Mouse (Mus musculus): ENCODE results near the gene Trex2. TPM values are rescaled to one million over a fixed set of nuclear protein-coding genes. Genes with fewer than 3 reads are reported as not detected.
"Not testable (repeated sequence)": the region's sequence is repeated elsewhere in the genome, so short reads cannot be mapped to it uniquely, and the experiment has no call there.

Trex2 gene
- total RNA-seq, 2 experiments from 2014 or later, result not detected

DNA sequence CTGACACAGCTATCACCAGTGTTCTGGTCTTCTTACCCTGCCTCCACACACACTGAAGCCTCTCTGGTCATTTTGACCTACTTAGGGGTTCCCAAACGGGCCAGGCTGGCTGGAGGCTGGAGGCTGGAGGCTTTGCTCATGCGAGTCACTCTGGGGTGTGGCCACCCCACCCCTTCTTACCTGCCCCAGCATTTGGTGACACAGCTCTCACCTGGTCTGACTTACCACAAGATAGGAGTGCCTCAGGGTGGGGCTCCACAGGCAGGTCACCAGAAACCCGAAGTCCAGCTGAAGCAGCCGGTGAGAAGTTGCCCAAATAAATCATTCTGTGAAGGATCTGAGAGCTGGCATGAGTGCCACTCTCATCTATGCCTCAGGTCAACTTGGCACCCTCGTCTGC, 2.3 kb downstream of the Trex2 start:
- DNase-seq (ENCODE audit: low spot score in 2 of 2), result no peak

DNA sequence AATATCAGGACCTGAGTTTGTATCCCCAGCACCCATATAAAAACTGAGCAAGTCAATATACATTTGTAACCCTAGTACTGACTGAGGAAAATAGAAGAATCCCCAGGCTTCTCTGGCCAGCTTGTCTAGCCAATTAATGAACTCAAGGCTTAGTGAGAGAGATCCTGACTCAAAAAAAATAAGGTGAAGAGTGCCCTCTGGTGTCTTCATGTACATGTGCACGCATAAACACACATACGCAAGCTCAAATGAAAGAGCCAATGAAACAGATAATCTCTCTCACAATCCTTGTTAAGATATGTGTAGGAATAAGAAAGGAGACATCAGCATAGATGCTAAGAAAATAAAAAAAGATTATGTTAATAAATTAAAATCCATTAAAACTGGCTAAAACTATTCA, 5.1 kb downstream of the Trex2 start:
- DNase-seq (ENCODE audit: low spot score in 2 of 2), result no peak

DNA sequence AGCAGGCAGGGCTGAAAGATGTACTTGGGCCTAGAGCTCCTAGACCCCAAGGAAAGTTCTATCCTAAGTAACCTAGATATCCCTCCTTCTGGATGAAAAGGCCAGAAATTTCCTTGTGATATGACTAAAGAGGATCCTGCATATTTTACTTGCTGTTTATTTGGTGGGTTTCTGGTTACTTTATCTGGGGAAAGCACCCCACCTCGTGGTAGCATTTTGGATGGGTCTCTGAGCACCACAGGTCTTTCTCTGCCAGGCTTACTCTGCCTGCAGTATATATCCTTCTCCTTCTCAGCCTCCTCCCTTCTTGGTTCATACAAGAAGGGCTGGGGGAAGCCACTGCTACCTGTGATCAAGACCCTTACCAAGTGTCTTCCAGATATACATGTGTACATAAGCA, 22.4 kb downstream of the Trex2 start:
- no peak for DNase-seq (ENCODE audit: low spot score in 2 of 2)

DNA sequence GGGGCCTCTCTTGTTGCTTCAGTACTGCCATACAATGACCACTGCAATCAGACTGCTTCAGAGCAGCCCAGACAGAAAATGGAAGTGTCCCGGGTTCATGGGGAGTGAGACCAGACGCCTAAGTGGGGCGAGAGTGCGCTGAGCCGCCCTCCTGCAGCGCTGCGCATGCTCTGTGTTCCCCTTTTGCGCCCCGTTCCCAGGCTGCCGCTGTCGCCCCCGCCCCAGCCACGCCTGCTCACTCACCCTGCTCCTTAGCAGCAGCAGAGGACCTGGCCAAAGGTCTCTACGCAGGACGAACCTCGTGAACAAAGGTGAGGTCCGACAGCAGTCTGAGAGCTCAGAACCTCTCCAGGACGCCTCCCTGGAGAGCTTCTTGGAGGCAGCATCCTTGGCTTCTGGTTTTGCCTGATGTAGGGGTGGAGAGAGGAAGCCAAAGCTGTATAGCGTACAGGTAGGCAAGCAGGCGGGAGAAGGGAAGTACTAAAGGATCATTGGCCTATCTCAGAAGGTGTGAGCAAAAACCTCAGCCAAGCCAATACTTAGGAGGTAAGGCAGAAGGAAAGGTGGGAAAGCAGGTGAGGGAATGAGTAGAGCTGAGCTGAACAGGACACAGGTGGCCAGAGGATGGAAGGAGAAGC, 24.1 kb downstream of the Trex2 start, which contains the start of gene Zfp92:
Gene Zfp92 (plus strand): TSS at position 217 of the 638 bp plus-strand sequence.
- no peak for DNase-seq (ENCODE audit: low spot score in 2 of 2)

DNA sequence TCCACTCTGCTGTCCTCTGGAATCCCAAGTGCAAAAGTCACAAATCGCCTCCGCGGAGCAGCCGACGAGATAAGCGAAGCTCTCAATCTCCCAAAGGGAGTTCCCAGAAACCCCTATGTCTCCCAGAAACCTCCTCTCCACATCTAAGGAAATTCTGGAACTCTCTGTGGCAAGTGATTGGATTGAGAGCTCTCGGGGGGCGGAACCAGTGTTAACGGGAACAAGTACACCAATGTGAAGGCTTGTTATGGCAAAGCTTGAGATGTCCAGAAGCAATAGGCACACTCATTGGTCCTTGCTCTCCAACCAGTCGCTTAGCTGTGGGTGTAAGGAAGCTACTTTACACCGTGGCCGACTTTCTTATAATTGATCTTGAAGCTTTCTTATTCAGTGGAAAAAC, 33.5 kb downstream of the Trex2 start:
- no peak for DNase-seq (ENCODE audit: low spot score in 2 of 2)

DNA sequence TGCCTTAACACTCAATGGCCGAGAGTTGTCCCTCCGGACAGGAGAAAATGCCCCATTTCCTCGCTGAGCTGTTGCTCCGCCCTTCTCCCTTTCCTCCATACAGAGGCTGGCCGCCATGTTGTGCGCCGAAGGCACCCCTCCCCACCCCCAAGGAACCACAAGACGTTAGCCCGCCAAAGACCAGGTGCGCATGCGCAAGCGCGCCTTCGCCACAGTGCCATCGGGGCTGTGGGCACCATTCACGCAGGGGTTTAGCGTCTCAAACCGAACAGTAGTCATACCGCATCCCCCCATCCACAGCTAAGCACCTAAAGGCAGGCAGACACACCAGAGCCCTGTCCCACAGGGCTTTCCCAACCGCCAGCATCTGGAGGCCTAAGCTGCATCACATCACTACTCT, 34.2 kb downstream of the Trex2 start:
- DNase-seq (ENCODE audit: low spot score in 2 of 2), result no peak

DNA sequence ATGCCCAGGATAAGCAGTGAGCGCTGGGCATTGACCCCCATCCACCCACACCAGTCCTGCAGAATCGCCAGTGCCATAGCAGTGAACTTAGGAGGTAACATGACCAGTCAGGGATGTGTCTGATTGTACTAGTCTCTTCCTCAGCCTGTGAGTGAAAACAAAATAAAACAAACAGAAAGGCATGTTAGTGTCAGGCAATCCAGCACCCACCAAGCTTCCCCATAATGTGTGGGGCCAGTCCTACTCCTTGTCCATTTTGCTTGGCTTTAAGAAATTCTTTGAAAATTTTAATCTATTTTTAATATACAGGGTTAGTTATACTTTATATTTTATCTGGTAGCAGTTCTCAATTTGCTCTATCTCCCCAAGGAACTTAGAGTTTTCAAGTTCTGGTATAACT, 36.5 kb downstream of the Trex2 start, which contains the start of gene Gm18336:
Gene Gm18336 (minus strand): TSS at position 101 of the 400 bp plus-strand sequence.
- DNase-seq (ENCODE audit: low spot score in 2 of 2), result not testable (repeated sequence)

DNA sequence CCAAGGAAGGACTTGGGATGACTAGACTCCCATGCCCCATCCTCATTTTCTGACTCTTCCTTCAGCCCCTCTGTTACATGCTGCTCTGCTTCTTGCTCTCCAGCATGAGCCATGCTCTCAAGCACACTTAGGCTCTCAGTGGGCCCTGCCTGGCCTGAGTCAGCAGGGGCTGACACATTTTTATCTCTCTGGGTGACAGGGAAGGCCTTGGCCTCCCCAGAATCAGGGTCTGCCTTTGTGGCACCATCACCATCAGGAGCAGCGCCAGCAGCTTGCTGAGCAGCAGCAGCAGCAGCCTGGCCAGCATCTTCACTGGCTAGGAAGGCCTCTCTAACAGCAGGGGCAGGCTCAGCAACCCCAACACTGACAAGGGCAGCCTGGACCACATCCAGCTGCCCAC, 38.7 kb downstream of the Trex2 start:
- no peak for DNase-seq (ENCODE audit: low spot score in 2 of 2)

DNA sequence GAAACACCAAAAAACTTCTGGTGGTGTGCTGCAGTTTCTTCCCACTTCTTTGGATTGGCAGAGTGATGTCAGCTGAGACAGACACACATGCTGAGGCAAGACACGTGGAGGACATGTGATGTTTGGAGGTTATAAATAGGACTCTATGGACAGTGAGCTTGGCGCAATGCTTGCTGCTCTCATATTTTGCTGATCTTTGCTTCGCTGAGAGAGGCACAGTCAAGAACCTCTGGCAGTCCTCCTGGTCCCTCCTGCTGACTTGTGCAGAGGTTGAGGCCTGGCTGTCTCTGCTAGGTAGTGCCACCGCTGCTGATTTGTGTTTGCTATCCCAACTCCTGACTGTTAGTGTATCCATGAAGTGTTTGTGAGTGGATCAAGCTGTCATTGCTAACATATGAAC, 43.7 kb downstream of the Trex2 start:
- no peak for DNase-seq (ENCODE audit: low spot score in 2 of 2)

DNA sequence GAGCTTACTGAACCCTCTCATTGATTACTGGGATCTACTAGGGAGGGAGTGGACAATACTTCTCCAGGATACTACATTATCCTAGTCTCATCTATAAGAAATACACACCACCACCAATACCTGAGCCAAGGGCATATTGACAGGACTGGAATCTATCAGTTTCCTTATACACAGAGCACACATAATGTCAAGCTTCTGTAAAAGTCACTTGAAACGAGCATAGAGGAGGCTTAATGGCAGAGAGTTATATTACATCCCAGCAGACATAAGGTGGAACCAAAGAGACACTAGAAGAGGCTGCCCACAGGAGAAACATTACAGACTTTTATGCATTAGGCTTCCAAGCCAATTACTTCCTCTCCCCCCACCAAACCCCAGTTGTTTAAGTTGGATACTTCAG, 50.2 kb downstream of the Trex2 start:
- no peak for DNase-seq (ENCODE audit: low spot score in 2 of 2)

DNA sequence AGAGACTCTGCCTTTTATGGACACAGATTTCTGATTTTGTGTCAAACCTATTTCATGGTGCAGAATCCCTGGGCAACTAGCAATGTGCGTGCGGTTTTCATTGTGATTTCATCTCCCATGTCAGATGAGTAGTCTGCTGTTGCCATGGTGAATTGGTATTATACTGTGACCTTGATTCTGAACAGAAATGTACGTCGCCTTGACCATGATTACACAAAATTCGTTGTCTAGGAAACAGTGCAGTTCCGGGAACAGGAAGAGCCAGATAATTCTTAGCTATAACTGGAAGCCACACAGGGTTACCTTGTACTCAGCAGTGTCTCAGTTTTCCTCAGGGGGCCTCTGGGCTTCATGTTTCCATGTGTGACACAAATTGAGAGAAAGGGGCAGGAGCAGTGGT, 50.7 kb downstream of the Trex2 start:
- no peak for DNase-seq (ENCODE audit: low spot score in 2 of 2)

Other genes starting within 250 kb of the Trex2 start
- gene Xlr3b, start 243.1 kb downstream of the Trex2 start, total RNA-seq (2021), result 10 to 100 TPM in 1 of 2 experiments, 1 to 10 TPM in 1; 4.5 to 14.5 TPM
- gene Xlr4b, start 221.0 kb downstream of the Trex2 start, total RNA-seq (2021), result 1 to 10 TPM in 1 of 2 experiments, under 1 TPM in 1; 0.53 to 1.7 TPM
- gene F8a, start 207.1 kb downstream of the Trex2 start, total RNA-seq (2021), result 1 to 10 TPM; 9.0 to 9.8 TPM
- gene Xlr4c, start 192.2 kb downstream of the Trex2 start, total RNA-seq (2021), result not detected
- gene Xlr3c, start 170.0 kb downstream of the Trex2 start, total RNA-seq (2021), result under 1 TPM in 1 of 2 experiments, not detected in 1; 0.20 TPM
- not detected for gene Xlr5a, start 142.4 kb downstream of the Trex2 start, total RNA-seq (2021)
- gene Xlr5c, start 142.4 kb downstream of the Trex2 start, total RNA-seq (2021), result not detected
- gene Gm45015, start 98.5 kb downstream of the Trex2 start, total RNA-seq (2021), result not detected
- 10 to 100 TPM; 26.6 to 28.8 TPM for gene Zfp275, start 92.7 kb downstream of the Trex2 start, total RNA-seq (2021)
- gene Gm18336, start 36.6 kb downstream of the Trex2 start, total RNA-seq (2021), result not detected
- under 1 TPM; 0.25 to 0.31 TPM for gene Zfp92, start 24.2 kb downstream of the Trex2 start, total RNA-seq (2021)
- gene Haus7, start 23.7 kb upstream of the Trex2 start, total RNA-seq (2021), result 10 to 100 TPM; 45.4 to 52.8 TPM
- gene Bgn, start 48.3 kb upstream of the Trex2 start, total RNA-seq (2021), result 100 to 1,000 TPM; 245 to 273 TPM
- 10 to 100 TPM; 20.3 to 22.6 TPM for gene Atp2b3, start 67.7 kb upstream of the Trex2 start, total RNA-seq (2021)
- gene Dusp9, start 204.1 kb upstream of the Trex2 start, total RNA-seq (2021), result 1 to 10 TPM; 2.1 to 4.1 TPM
- 10 to 100 TPM; 21.1 to 21.3 TPM for gene Pnck, start 224.8 kb upstream of the Trex2 start, total RNA-seq (2021)
- 10 to 100 TPM; 66.1 to 78.9 TPM for gene Slc6a8, start 237.8 kb upstream of the Trex2 start, total RNA-seq (2021)